Mouse (Mus musculus) stomach, embryonic 15.5 days (tissue): ENCODE results near the gene AU041133. TPM values are rescaled to one million over a fixed set of nuclear protein-coding genes. Genes with fewer than 3 reads are reported as not detected.

Experiments
- polyA plus RNA-seq: library from polyadenylated mRNA; unstranded; fragments of >200 nt; fragmentation: Nextera tagmentation; extraction: Ambion mirVana; gene quantifications from 2 replicates; pipeline ENCODE4 v1.2.1, GENCODE M21; 2015

Gene AU041133
- polyA plus RNA-seq, 1 experiment from 2014 or later, result 6.1 TPM

Other genes starting within 250 kb of the AU041133 start
- 2.5 and 3.2 TPM in 2 replicates for gene Zfp781, start 197.5 kb upstream of the AU041133 start, polyA plus RNA-seq
- gene Zfp873, start 79.9 kb upstream of the AU041133 start, polyA plus RNA-seq, result 12.9 and 13.8 TPM in 2 replicates
- gene BC024063, start 44.7 kb upstream of the AU041133 start, polyA plus RNA-seq, result 4.2 and 5.0 TPM in 2 replicates
- 14.1 and 14.5 TPM in 2 replicates for gene Zfp938, start 113.3 kb downstream of the AU041133 start, polyA plus RNA-seq
- not detected in 2 replicates for gene 4932415D10Rik, start 188.6 kb downstream of the AU041133 start, polyA plus RNA-seq
- gene Gm4924, start 226.2 kb downstream of the AU041133 start, polyA plus RNA-seq, result 10.4 and 10.6 TPM in 2 replicates